Mouse (Mus musculus) lung, postnatal 0 days (tissue): ENCODE measurements at regions not wholly inside any gene's neighbourhood (a gene's known extent, or its start where the extent isn't known, plus 50 kb on each side); places are given as distances from the start of the nearest gene placed in this dataset.

Experiments
- CTCF ChIP-seq: IDR thresholded peaks from 2 replicates; pipeline ENCODE4 v1.5.1; 2016; ENCODE audit warnings: antibody characterized with exemption, mild to moderate bottlenecking
- EP300 ChIP-seq: IDR thresholded peaks from 2 replicates; pipeline ENCODE4 v1.6.1; 2016; ENCODE audit warnings: antibody characterized with exemption, mild to moderate bottlenecking, control low read depth

DNA sequence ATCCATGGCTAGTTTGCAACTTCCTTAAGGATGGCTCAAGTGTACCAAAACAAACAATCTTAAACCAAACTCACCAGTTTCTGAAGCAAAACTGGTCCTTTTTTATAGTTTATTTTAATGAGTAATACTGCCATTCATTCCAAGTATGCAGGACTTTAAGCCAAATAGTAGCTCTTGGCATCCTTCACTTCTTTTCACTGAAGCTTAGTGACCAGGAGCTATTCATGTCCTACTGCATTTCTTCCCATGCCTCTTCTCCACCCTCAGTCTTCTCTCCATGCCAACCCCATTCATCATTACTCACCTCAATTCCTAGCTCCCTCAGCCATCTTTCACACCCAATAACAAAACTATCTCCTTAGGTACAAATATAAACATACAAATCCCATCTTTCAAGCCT lies 144.6 kb upstream of the Nhs start:
- TF ChIP-seq CTCF (no peak), EP300 (no peak)
